Mouse (Mus musculus) gastrocnemius, postnatal 36 days (tissue): ENCODE measurements around the gene Unc119b. TPM values are rescaled to one million over a fixed set of nuclear protein-coding genes. Genes with fewer than 3 reads are reported as not detected.
"Not testable (repeated sequence)": the region's sequence is repeated elsewhere in the genome, so short reads cannot be mapped to it uniquely, and the experiment has no call there.

ENCODE experiments used
- DNase-seq, 2 experiments: peaks; one replicate each; pipeline ENCODE4 v3.0.0; 2022
- intact Hi-C: fragments of 180-260 bp; cut with DNase I; formaldehyde crosslinking; loops from one replicate; pipeline ENCODE4 v1.15.1; 2025
- total RNA-seq, 2 experiments: library from RNA; stranded (reverse); gene quantifications; 2 replicates each; pipeline ENCODE4 v1.2.3; 2021

The Unc119b gene
- total RNA-seq, 2 experiments from 2014 or later, result 8.5 to 9.0 TPM

- intact Hi-C loops, result no loop called here
- DNase-seq, result no peak
Observed at GRCm38 (mm10) chr5:115160655-115161054, 25.9 kb upstream of the Unc119b start.

- intact Hi-C loops, result no loop called here
- no peak for DNase-seq
Observed at GRCm38 (mm10) chr5:115159165-115159564, 24.4 kb upstream of the Unc119b start.

GRCm38 (mm10) chr5:115158040-115158983 is 23.5 kb upstream of the Unc119b start, which contains the start of gene Mlec:
Mlec (minus strand) TSS chr5:115158179.
- DNase-seq, result peak; percentile 97 to 98
- intact Hi-C loops, result no loop called here

GRCm38 (mm10) chr5:115156933-115157589 is 22.3 kb upstream of the Unc119b start:
- intact Hi-C loops, result no loop called here
- DNase-seq, result no peak

GRCm38 (mm10) chr5:115156401-115156800 is 21.6 kb upstream of the Unc119b start:
- no peak for DNase-seq
- intact Hi-C loops, result no loop called here

GRCm38 (mm10) chr5:115155831-115156230 is 21.1 kb upstream of the Unc119b start:
- intact Hi-C loops, result no loop called here

GRCm38 (mm10) chr5:115155156-115155631 is 20.4 kb upstream of the Unc119b start:
- no peak for DNase-seq
- intact Hi-C loops, result no loop called here

More at GRCm38 (mm10) chr5:115155831-115156230, 21.1 kb upstream of the Unc119b start:
- no peak for DNase-seq

GRCm38 (mm10) chr5:115152132-115152956 is 17.6 kb upstream of the Unc119b start:
- no peak for DNase-seq
- intact Hi-C loops, result no loop called here

GRCm38 (mm10) chr5:115151457-115151856 is 16.7 kb upstream of the Unc119b start:
- intact Hi-C loops, result no loop called here
- no peak for DNase-seq

- DNase-seq, result no peak
- intact Hi-C loops, result no loop called here
Observed at GRCm38 (mm10) chr5:115150991-115151390, 16.2 kb upstream of the Unc119b start.

GRCm38 (mm10) chr5:115149675-115150459 is 15.1 kb upstream of the Unc119b start:
- no peak for DNase-seq
- intact Hi-C loops, result no loop called here

GRCm38 (mm10) chr5:115148872-115149271 is 14.1 kb upstream of the Unc119b start:
- DNase-seq, intact Hi-C loops: not testable (repeated sequence)

- no peak for DNase-seq
- intact Hi-C loops, result no loop called here
Observed at GRCm38 (mm10) chr5:115148378-115148777, 13.6 kb upstream of the Unc119b start.

- DNase-seq, result no peak
- intact Hi-C loops, result no loop called here
Observed at GRCm38 (mm10) chr5:115147388-115147787, 12.6 kb upstream of the Unc119b start.

GRCm38 (mm10) chr5:115146747-115147130 is 12.0 kb upstream of the Unc119b start:
- DNase-seq, result no peak
- intact Hi-C loops, result no loop called here

- no peak for DNase-seq
- intact Hi-C loops, result no loop called here
Observed at GRCm38 (mm10) chr5:115145976-115146746, 11.4 kb upstream of the Unc119b start.

- peak in 1 of 2 experiments; percentile 11 for DNase-seq
- intact Hi-C loops, result no loop called here
Observed at GRCm38 (mm10) chr5:115145253-115145968, 10.6 kb upstream of the Unc119b start.

GRCm38 (mm10) chr5:115144471-115144870 is 9.7 kb upstream of the Unc119b start:
- intact Hi-C loops, result no loop called here
- DNase-seq, result peak in 1 of 2 experiments; percentile 3
